In genomic region chr19:16448796-16449195, GRCm38 (mm10) we compare ENCODE assay signal across 17 mouse cellular contexts. TPM values are rescaled to one million over a fixed set of nuclear protein-coding genes. Genes with fewer than 3 reads are reported as not detected.
DNase-seq lines count a peak whose midpoint lies in the region; ATAC-seq and TF ChIP-seq lines count a peak whose summit lies in the region.
"Had no signal": no experiment of that assay in that cellular context is flagged by ENCODE, and none has a peak within 500 bp of the region (broad histone marks: within the 10 kb centered on the region; RNA-seq: fewer than 3 reads in every experiment).

No protein-coding gene starts in this region.

- H3K4me2 ChIP-seq in kidney, postnatal 0 days (ENCODE audit: low read length) = no peak overlapping the region
- no peak overlapping the region for H3K4me2 ChIP-seq in intestine, embryonic 15.5 days (replicated peaks)
- no peak overlapping the region for H3K4me2 ChIP-seq in midbrain, embryonic 16.5 days (ENCODE audit: low read length)
- H3K4me2 ChIP-seq: forebrain, embryonic 12.5 days; limb, embryonic 13.5 days; stomach, embryonic 15.5 days had no signal

- no peak overlapping the region for H3K9ac ChIP-seq in kidney, postnatal 0 days (ENCODE audit: low read depth, low read length)
- no peak overlapping the region for H3K9ac ChIP-seq in intestine, embryonic 15.5 days
- H3K9ac ChIP-seq in midbrain, embryonic 16.5 days (ENCODE audit: low read depth, low read length) = no peak overlapping the region
- H3K9ac ChIP-seq: forebrain, embryonic 12.5 days; limb, embryonic 13.5 days; stomach, embryonic 15.5 days had no signal

- H3K4me3 ChIP-seq in kidney, postnatal 0 days (replicated peaks; ENCODE audit: low read depth, low read length) = no peak overlapping the region
- no peak overlapping the region for H3K4me3 ChIP-seq in intestine, embryonic 15.5 days (replicated peaks)
- no peak overlapping the region for H3K4me3 ChIP-seq in midbrain, embryonic 16.5 days (ENCODE audit: low read depth, low read length)
- H3K4me3 ChIP-seq: forebrain, embryonic 12.5 days; left cerebral cortex, adult 2 months; limb, embryonic 13.5 days; stomach, embryonic 15.5 days had no signal

- no peaks in the 10 kb centered on the region for H3K27me3 ChIP-seq in kidney, postnatal 0 days (ENCODE audit: insufficient read depth, low read length)
- no peaks in the 10 kb centered on the region for H3K27me3 ChIP-seq in intestine, embryonic 15.5 days (replicated peaks)
- no peaks in the 10 kb centered on the region for H3K27me3 ChIP-seq in midbrain, embryonic 16.5 days (ENCODE audit: control insufficient read depth, insufficient read depth, low read depth, low read length)
- H3K27me3 ChIP-seq: forebrain, embryonic 12.5 days; limb, embryonic 13.5 days; stomach, embryonic 15.5 days had no signal

- H3K27ac ChIP-seq in kidney, postnatal 0 days = peak overlapping the region; percentile 22; the same call in 1 of the 2 replicates
- peak overlapping the region; percentile 54 for H3K27ac ChIP-seq in intestine, embryonic 15.5 days
- no peak overlapping the region for H3K27ac ChIP-seq in midbrain, embryonic 16.5 days (ENCODE audit: low read length)
- H3K27ac ChIP-seq: forebrain, embryonic 12.5 days; left cerebral cortex, adult 2 months; limb, embryonic 13.5 days; stomach, embryonic 15.5 days had no signal

- no peaks in the 10 kb centered on the region for H3K36me3 ChIP-seq in kidney, postnatal 0 days (ENCODE audit: insufficient read depth, low read length)
- H3K36me3 ChIP-seq in intestine, embryonic 15.5 days = no peaks in the 10 kb centered on the region
- no peaks in the 10 kb centered on the region for H3K36me3 ChIP-seq in midbrain, embryonic 16.5 days (ENCODE audit: control insufficient read depth, insufficient read depth, low read length)
- H3K36me3 ChIP-seq: forebrain, embryonic 12.5 days; limb, embryonic 13.5 days; stomach, embryonic 15.5 days had no signal

- no peak for TF ChIP-seq CTCF in kidney, postnatal 0 days (IDR thresholded peaks at IDR 0.05; ENCODE audit: low read depth)

- DNase-seq in kidney, postnatal 0 days (ENCODE audit: low spot score) = no peak
- no peak for DNase-seq in kidney, postnatal 36 days
- DNase-seq in CD4-positive, CD25-positive, alpha-beta regulatory T cell, adult 2 months (ENCODE audit: low read depth, low spot score) = peak; percentile 34
- DNase-seq in lung, postnatal 36 days = peak; percentile 59
- DNase-seq in ovary, postnatal 36 days (ENCODE audit: low spot score) = no peak
- no peak for DNase-seq in urinary bladder, postnatal 36 days (ENCODE audit: low spot score in 2 of 2)
- DNase-seq: adrenal gland, postnatal 36 days; B cell, adult 2 months; heart, postnatal 14 days; midbrain, embryonic 14.5 days; right cerebral cortex, postnatal 4 days had no signal

- 53% methylated on average over 5 of the region's 5 CpGs for WGBS in kidney, postnatal 0 days
- WGBS in intestine, embryonic 15.5 days = 41% methylated on average over 5 of the region's 5 CpGs
- WGBS in midbrain, embryonic 16.5 days = 82% methylated on average over 5 of the region's 5 CpGs

- H3K9me3 ChIP-seq in kidney, postnatal 0 days (replicated peaks; ENCODE audit: low read length) = no peaks in the 10 kb centered on the region
- H3K9me3 ChIP-seq in intestine, embryonic 15.5 days = no peaks in the 10 kb centered on the region
- H3K9me3 ChIP-seq in midbrain, embryonic 16.5 days (replicated peaks; ENCODE audit: control insufficient read depth, low read length, poor library complexity, severe bottlenecking) = no peaks in the 10 kb centered on the region
- H3K9me3 ChIP-seq: forebrain, embryonic 12.5 days; limb, embryonic 13.5 days; stomach, embryonic 15.5 days had no signal

- H3K4me1 ChIP-seq in kidney, postnatal 0 days (replicated peaks; ENCODE audit: insufficient read depth, low read length) = 0 out of 2 replicates have a peak, but pooled peaks cover 6% of the 10 kb centered on the region
- peaks cover 13% of the 10 kb centered on the region for H3K4me1 ChIP-seq in intestine, embryonic 15.5 days (replicated peaks)
- H3K4me1 ChIP-seq in midbrain, embryonic 16.5 days (ENCODE audit: control insufficient read depth, insufficient read depth, low read length) = no peaks in the 10 kb centered on the region
- H3K4me1 ChIP-seq: limb, embryonic 13.5 days had no signal

- no peak for ATAC-seq in kidney, postnatal 0 days (replicated peaks; ENCODE audit: low FRiP score, low read depth)
- no peak for ATAC-seq in intestine, embryonic 15.5 days
- no peak for ATAC-seq in midbrain, embryonic 16.5 days

RNA-seq across cellular contexts. Expression of gene Gna14, which starts 13.2 kb away (rescaled TPM):
- polyA plus RNA-seq in kidney, postnatal 0 days (2015; fragmentation: Nextera tagmentation; extraction: Ambion mirVana) = 9.8 and 11.8 TPM in 2 replicates
- polyA plus RNA-seq in intestine, embryonic 15.5 days (2015; fragmentation: Nextera tagmentation; extraction: Ambion mirVana) = 16.6 and 18.9 TPM in 2 replicates
- polyA plus RNA-seq in midbrain, embryonic 16.5 days (2015; fragmentation: Nextera tagmentation; extraction: Ambion mirVana) = 0.45 and 0.73 TPM in 2 replicates

Comparison
In these comparisons a context has a peak if more than half of its experiments do, and no peak if none do; other contexts are left out.
1. DNase-seq: peak in CD4-positive, CD25-positive, alpha-beta regulatory T cell, adult 2 months (single experiment) and lung, postnatal 36 days (single experiment); none in kidney, postnatal 0 days (single experiment), kidney, postnatal 36 days (0 of 2), ovary, postnatal 36 days (single experiment) and urinary bladder, postnatal 36 days (0 of 2).